Mouse (Mus musculus) Patski (cell line): ENCODE results near the gene Dync1li1. TPM values are rescaled to one million over a fixed set of nuclear protein-coding genes. Genes with fewer than 3 reads are reported as not detected.
"Not testable (repeated sequence)": the region's sequence is repeated elsewhere in the genome, so short reads cannot be mapped to it uniquely, and the experiment has no call there.

Source experiments
- ATAC-seq: fragments of 100-300 bp; one replicate; pipeline ENCODE4 v1.8.0; 2021
- CTCF ChIA-PET: fragments of 350-600 bp; sonication (Branson Sonifier 250); formaldehyde crosslinking; loops from one replicate; lab custom pipeline; 2022; ENCODE audit warnings: inconsistent platforms; lab: Charles Lee
- POLR2A ChIA-PET: fragments of 350-600 bp; sonication (Branson Sonifier 250); formaldehyde crosslinking; loops from one replicate; lab custom pipeline; 2022; ENCODE audit warnings: antibody characterized with exemption, inconsistent platforms; lab: Charles Lee
- DNase-seq: peaks from one replicate; pipeline ENCODE4 v3.0.0-alpha.2; 2011; ENCODE audit warnings: low read depth, low spot score
- H3K27me3 ChIP-seq: fragments of 371-371 bp; one replicate; pipeline ENCODE4 v1.5.1; 2021
- CTCF ChIP-seq: fragments of 100-300 bp; IDR thresholded peaks from one replicate; pipeline ENCODE4 v1.5.1; 2021
- in situ Hi-C: fragments of 300-500 bp; cut with MboI; formaldehyde crosslinking; loops from 3 replicates; pipeline ENCODE4 v1.11.1; 2018; ENCODE audit warnings: low pct_unique_long_range_greater_than_20kb, mixed read lengths
- polyA plus RNA-seq: library from polyadenylated mRNA; unstranded; gene quantifications from one replicate; pipeline ENCODE4 v1.2.3, GENCODE M21; 2021

Dync1li1 gene
- polyA plus RNA-seq, 1 experiment from 2014 or later, result 55.6 TPM

- ATAC-seq, result no peak
- no peak for DNase-seq
Measured at GRCm38 (mm10) chr9:114672703-114673561, 15.7 kb upstream of the Dync1li1 start.

GRCm38 (mm10) chr9:114673626-114674025, 15.0 kb upstream of the Dync1li1 start:
- CTCF ChIA-PET, result no interaction called here
- no peaks in the 10 kb centered on the region for H3K27me3 ChIP-seq
- ATAC-seq, result no peak
- no peak for DNase-seq
- no peak for TF ChIP-seq CTCF
- in situ Hi-C loops, result no loop called here
- POLR2A ChIA-PET, result no interaction called here

More at GRCm38 (mm10) chr9:114672703-114673561, 15.7 kb upstream of the Dync1li1 start:
- ChIA-PET POLR2A (no interaction called here), CTCF (no interaction called here)
- no peak for TF ChIP-seq CTCF
- H3K27me3 ChIP-seq, result no peaks in the 10 kb centered on the region
- in situ Hi-C loops, result no loop called here

- TF ChIP-seq CTCF, result no peak
- in situ Hi-C loops, result no loop called here
- H3K27me3 ChIP-seq, result no peaks in the 10 kb centered on the region
- DNase-seq, result no peak
- ATAC-seq, result no peak
- ChIA-PET POLR2A (no interaction called here), CTCF (no interaction called here)
Measured at GRCm38 (mm10) chr9:114678576-114678975, 10.0 kb upstream of the Dync1li1 start.

- POLR2A ChIA-PET, result interaction anchor here (0.5 to 0.7 kb wide), 2 partner anchors 16 to 283 kb away, joined by 3 to 5 read pairs; no protein-coding TSS in a partner anchor
- in situ Hi-C loops, result no loop called here
- H3K27me3 ChIP-seq, result no peaks in the 10 kb centered on the region
- CTCF ChIA-PET, result interaction anchor here (1.8 kb wide), 1 partner anchor 17 kb away, joined by 4 read pairs; no protein-coding TSS in a partner anchor
- DNase-seq (no peak), ATAC-seq (no peak)
- TF ChIP-seq CTCF, result no peak
Measured at GRCm38 (mm10) chr9:114679944-114680343, 8.6 kb upstream of the Dync1li1 start.

GRCm38 (mm10) chr9:114680531-114680930, 8.1 kb upstream of the Dync1li1 start:
- ATAC-seq (no peak), DNase-seq (no peak)
- in situ Hi-C loops, result no loop called here
- CTCF ChIA-PET, result interaction anchor here (1.8 kb wide), 1 partner anchor 17 kb away, joined by 4 read pairs; no protein-coding TSS in a partner anchor
- POLR2A ChIA-PET, result no interaction called here
- TF ChIP-seq CTCF, result no peak
- H3K27me3 ChIP-seq, result no peaks in the 10 kb centered on the region

GRCm38 (mm10) chr9:114682193-114682592, 6.4 kb upstream of the Dync1li1 start:
- no peak for ATAC-seq
- no peak for DNase-seq
- in situ Hi-C loops, result no loop called here
- ChIA-PET POLR2A (no interaction called here), CTCF (no interaction called here)
- TF ChIP-seq CTCF, result no peak
- no peaks in the 10 kb centered on the region for H3K27me3 ChIP-seq

- in situ Hi-C loops, result no loop called here
- H3K27me3 ChIP-seq, result no peaks in the 10 kb centered on the region
- no peak for TF ChIP-seq CTCF
- ChIA-PET CTCF (no interaction called here), POLR2A (no interaction called here)
- DNase-seq (no peak), ATAC-seq (no peak)
Measured at GRCm38 (mm10) chr9:114686245-114686644, 2.3 kb upstream of the Dync1li1 start.

- in situ Hi-C loops, result no loop called here
- DNase-seq (no peak), ATAC-seq (no peak)
- no peak for TF ChIP-seq CTCF
- POLR2A ChIA-PET, result no interaction called here
- no peaks in the 10 kb centered on the region for H3K27me3 ChIP-seq
- CTCF ChIA-PET, result no interaction called here
Measured at GRCm38 (mm10) chr9:114687639-114688038, 951 bp upstream of the Dync1li1 start.

GRCm38 (mm10) chr9:114688953-114689407, 390 bp downstream of the Dync1li1 start:
- DNase-seq, result no peak
- in situ Hi-C loops, result no loop called here
- no peak for TF ChIP-seq CTCF
- ATAC-seq, result peak; percentile 29
- POLR2A ChIA-PET, result interaction anchor here (0.9 kb wide), 1 partner anchor 12 kb away, joined by 3 read pairs; no protein-coding TSS in a partner anchor
- H3K27me3 ChIP-seq, result no peaks in the 10 kb centered on the region
- CTCF ChIA-PET, result interaction anchor here (0.8 kb wide), 1 partner anchor 25 kb away, joined by 3 read pairs; no protein-coding TSS in a partner anchor

GRCm38 (mm10) chr9:114690119-114690601, 1.6 kb downstream of the Dync1li1 start:
- in situ Hi-C loops, result no loop called here
- DNase-seq (no peak), ATAC-seq (peak; percentile 46)
- ChIA-PET CTCF (interaction anchor here (1.4 kb wide), 1 partner anchor 43 kb away, joined by 4 read pairs; no protein-coding TSS in a partner anchor), POLR2A (interaction anchor here (0.7 kb wide), 1 partner anchor 166 kb away, joined by 8 read pairs; no protein-coding TSS in a partner anchor)
- H3K27me3 ChIP-seq, result no peaks in the 10 kb centered on the region
- no peak for TF ChIP-seq CTCF

- TF ChIP-seq CTCF, result no peak
- ChIA-PET CTCF (interaction anchor here (0.9 to 1.4 kb wide), 2 partner anchors 11 to 44 kb away, joined by 3 to 4 read pairs; no protein-coding TSS in a partner anchor), POLR2A (no interaction called here)
- in situ Hi-C loops, result no loop called here
- ATAC-seq (no peak), DNase-seq (no peak)
- no peaks in the 10 kb centered on the region for H3K27me3 ChIP-seq
Measured at GRCm38 (mm10) chr9:114691112-114691511, 2.5 kb downstream of the Dync1li1 start.

- DNase-seq, in situ Hi-C loops, H3K27me3 ChIP-seq, ATAC-seq, CTCF ChIA-PET: not testable (repeated sequence)
- POLR2A ChIA-PET, result interaction anchor here (0.7 kb wide), 1 partner anchor 15 kb away, joined by 4 read pairs; no protein-coding TSS in a partner anchor
Measured at GRCm38 (mm10) chr9:114695662-114696061, 7.1 kb downstream of the Dync1li1 start.
